Mouse (Mus musculus) T-cell, adult 2 months (primary cell): Measurements from ENCODE around the gene Rasgrf2.

Source experiments
- DNase-seq: peaks from one replicate; pipeline ENCODE4 v3.0.0; 2022; ENCODE audit warnings: low spot score

The Rasgrf2 gene

GRCm38 (mm10) chr13:92041584-92042563, 89.6 kb downstream of the Rasgrf2 start:
- no peak for DNase-seq

- DNase-seq: peak; percentile 53
Measured at GRCm38 (mm10) chr13:92030364-92031057, 100.9 kb downstream of the Rasgrf2 start.

GRCm38 (mm10) chr13:92029666-92030065, 101.8 kb downstream of the Rasgrf2 start:
- no peak for DNase-seq

DNA sequence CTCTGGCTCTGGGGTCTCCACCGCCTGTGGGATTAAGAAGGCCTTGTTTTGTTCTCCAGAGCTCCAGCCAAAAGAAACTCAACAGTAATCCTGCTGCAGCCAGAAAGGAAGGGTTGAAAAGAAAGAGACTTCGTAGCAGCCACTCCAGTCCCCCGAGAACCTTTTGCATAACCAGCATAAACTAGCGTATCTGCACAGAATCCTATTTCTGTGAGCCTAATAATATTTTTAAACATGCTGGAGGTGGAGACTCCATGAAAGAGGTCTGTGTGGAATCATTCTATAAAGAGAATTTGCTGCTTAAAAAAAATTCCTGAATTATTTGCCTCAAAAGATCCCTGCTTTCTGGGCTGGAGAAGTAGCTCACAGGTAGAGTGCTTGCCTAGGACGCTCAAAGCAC, 103.5 kb downstream of the Rasgrf2 start:
- DNase-seq: no peak

DNA sequence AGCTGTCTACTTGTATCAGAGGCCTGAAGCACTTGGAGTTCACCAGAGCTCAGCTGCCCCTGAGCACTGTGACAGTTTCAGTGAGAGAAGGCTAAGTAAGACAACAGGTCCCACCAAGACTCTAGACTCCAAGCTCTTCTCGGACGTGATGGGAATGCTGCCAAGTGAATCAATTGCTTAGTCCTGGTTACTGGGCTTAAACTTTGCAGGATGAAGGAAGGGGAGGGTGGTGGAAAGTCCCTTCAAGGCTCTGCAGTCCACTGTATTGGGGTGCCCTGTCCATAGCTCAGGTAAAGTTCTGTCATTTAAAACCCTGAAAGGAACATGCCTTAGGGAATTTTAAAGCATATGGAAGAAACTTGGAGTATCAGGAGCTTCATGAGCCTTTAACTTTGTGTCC, 104.8 kb downstream of the Rasgrf2 start:
- no peak for DNase-seq

DNA sequence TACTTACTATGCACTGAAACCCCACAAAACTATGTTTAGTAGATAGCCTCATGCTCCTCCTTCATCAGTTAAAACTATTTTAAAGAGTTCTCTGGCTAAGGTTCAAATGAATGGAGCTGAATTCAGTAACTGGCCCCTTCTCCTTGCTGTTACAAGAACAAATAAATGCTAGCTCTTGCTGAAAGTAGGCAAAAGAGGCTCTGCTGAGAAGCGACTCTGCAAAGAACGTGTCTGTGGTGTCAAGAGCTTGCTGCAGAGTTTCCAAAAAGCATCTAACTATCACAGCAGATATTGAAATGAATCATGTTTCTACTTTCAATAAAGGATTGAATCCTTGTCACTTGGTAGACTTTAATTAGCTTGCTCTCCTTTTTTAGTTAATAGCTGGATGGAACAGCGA, 106.3 kb downstream of the Rasgrf2 start:
- no peak for DNase-seq

GRCm38 (mm10) chr13:92022202-92022601, 109.3 kb downstream of the Rasgrf2 start:
- no peak for DNase-seq

- DNase-seq: no peak
Measured at GRCm38 (mm10) chr13:91996929-91997328, 134.5 kb downstream of the Rasgrf2 start.

DNA sequence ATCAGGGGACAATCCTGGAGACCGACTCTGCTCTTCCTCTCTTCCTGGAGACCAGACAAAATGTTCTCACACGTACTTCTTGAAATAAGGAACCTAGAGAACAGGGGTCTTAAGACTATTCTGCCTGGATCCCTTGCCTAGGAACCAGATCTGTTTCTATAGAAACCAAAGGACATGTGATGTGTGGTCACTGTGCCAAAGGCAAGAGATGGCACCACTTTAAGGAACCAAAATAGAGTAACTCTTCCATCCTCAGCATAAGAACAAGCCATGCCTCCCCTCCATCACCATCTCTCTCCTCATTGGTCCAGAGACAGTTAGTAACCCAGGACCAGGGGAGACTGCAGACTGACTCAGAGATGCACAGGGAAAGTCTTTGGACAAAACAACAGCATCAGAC, 140.0 kb downstream of the Rasgrf2 start:
- DNase-seq: no peak

- no peak for DNase-seq
Measured at GRCm38 (mm10) chr13:91990709-91991284, 140.7 kb downstream of the Rasgrf2 start.

DNA sequence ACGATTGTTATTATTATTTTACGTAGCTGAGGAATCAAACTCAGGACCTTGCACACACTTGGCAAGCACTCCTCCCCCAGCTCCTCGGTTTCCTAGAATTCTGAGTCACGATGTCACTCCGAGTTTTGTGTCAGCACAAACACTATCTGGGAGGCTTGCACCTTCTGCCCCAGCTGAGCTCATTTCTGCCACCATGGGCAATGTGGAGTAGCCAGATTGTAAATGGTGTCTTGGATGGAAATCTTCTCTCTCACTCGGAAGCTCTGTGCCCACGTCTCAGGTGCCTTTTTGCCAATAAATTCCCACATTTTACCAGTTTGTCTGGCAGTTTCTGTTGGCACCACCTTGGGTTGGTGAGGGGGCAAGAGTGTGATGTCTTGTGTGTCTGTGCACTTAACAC, 143.1 kb downstream of the Rasgrf2 start:
- DNase-seq: no peak

- DNase-seq: no peak
Measured at GRCm38 (mm10) chr13:91986958-91987357, 144.5 kb downstream of the Rasgrf2 start.

DNA sequence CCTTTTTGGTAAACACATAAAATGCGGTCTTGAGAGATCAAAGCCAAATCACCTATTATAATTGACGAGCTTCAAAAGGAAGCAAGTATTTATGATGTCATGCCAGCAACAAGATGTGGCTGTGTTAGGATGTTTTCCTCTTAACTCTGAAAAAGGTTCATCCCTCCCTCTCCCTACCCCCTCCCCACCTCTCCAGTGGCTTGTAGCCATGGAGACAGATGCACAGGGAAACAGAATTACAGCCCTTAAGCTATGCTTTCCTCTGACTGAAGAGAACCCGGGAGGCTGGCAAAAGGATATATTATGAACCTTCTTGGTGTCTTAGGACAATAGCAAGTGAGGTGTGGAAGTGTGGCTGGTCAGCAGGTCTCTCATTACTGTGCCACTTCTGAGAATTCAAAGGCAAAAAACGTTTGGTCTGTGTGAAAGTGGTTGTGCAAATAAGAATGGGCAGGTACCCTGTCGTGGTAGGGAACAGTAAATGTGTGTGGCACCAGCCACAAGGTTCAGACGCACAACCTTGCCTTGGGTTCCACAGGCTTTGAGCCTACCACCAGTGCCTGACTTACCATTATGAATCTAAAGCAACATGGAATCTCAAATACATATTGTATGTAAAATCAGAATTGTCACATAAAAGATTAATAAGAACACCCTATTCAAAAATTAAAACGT, 145.4 kb downstream of the Rasgrf2 start:
- no peak for DNase-seq

DNA sequence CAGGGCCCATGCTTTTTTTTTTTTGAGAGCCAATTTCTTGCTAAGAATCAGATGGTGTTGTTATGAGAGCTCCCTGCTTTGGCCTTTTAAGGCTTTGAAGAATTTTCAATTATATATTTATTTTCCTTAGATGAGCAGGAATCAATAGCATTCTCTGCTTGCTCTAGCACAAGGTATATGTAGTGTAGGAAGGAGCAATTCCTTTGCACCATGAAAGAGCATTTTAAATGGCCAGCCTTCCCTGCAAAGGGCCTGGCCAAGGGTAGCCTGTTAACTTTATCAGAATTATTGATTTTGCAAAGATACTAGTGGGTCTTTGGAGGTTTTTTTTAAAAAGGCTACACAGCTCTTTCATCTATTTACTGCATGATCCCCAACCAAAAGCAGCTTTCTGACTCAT, 146.4 kb downstream of the Rasgrf2 start:
- DNase-seq: no peak

DNA sequence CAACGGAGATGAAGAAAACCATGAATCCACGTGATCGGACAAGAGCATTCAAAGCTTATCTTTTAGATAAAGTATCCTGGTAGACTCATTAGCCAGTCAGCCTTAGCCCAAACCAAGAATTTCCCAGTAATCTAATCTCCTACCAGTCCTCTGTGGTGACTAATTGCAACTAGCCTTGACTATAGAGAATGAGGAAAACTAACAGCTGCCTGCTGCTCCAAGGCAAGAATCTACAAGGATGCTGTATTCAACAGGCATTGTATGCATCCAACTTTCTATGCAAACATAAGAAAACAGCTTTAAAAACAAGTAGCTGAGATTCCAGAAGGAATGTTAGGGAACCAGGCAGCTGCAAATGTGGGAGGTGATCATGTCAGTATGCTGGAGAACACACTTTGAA, 149.4 kb downstream of the Rasgrf2 start:
- DNase-seq: no peak

DNA sequence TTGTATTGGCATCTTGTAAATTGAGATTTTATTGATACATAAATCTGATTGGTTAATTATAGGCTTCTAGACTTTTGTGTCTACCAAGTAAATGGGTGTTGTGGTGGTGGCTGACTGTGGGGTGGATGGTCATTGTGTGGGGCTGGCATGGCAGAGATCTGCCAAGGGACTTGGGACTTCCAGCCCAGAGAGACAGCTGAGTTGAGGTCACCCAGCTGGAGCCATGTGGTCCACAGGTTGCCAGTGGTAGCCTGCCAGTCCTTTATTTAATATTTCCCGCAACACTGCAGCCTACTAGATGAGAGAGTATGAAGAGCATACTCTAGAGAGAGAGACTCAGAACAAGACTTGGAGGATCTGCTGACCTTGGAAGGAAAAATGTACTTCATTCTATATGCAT, 150.0 kb downstream of the Rasgrf2 start:
- DNase-seq: no peak

GRCm38 (mm10) chr13:91976971-91977370, 154.5 kb downstream of the Rasgrf2 start:
- no peak for DNase-seq

DNA sequence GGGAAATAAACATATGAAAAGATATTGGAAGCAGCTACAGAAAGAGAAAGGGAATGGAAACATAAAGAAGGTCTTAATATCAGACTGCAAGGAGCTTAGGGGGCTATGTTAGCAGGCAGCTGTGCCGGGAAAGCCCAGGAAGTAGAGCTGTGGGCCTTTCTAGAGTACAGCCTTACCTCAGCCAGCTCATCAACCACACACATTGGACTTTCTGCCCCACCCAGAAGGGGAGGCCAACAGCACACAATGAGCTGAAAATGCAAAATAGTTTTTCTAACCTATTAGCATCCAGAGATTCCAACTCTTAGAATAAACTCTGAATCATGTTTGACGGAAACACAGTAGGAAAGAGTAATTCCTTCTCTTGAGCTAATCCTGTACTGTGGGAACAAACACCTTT, 154.9 kb downstream of the Rasgrf2 start:
- DNase-seq: no peak

DNA sequence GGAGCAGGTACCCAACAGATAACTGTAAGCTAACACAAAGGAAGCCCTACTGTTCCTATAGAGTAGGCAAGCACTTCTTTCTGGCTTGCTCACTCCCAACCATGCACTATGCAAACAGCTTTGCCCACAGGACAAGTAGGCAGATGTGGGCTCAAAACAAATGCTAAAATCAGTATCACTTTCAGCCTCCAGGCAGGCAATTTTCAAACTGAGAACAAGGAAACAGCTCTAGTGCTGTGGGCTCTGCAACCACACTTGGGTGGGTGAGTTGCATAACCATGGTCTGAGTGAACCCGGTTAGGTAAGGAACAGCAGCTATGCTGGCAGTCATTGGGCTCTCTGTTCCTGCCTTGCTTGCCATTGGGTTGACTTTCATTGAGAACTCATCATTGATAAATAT, 157.3 kb downstream of the Rasgrf2 start:
- DNase-seq: no peak

GRCm38 (mm10) chr13:91971246-91971645, 160.2 kb downstream of the Rasgrf2 start:
- no peak for DNase-seq

- DNase-seq: no peak
Measured at GRCm38 (mm10) chr13:91956474-91956873, 175.0 kb downstream of the Rasgrf2 start.

- DNase-seq: no peak
Measured at GRCm38 (mm10) chr13:91955646-91956045, 175.8 kb downstream of the Rasgrf2 start.
